ENCODE assay signal across 23 mouse cellular contexts in the genomic region with DNA sequence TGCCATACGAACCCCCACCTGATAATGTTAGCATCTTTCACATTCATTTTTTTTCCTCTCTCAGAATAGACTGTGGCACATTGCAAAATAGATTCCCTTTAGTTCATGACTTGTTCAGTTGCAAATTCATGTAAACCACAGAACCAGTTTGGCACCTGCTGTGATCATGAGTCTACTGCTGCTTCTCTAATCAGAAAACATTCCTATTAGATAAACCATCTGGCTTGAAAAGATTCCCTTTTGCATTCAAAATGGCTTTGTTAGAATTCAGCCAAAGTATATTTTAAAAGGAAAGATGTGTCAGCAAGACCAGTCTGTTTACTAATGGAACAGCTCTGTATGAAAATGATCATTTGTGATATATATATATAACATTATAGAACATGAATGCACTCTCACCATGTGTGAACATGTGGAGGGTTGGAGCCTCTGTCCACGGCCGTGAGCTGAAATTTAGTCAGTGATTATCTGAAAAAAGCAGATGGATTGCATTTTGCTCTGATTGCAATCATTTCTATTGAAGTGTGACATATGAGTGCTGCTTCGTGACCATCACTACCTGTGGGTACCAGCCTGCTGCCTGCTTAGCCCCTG.
DNase-seq lines count a peak whose midpoint lies in the region; ATAC-seq lines count a peak whose summit lies in the region.
"Had no signal": no experiment of that assay in that cellular context is flagged by ENCODE, and none has a peak within 500 bp of the region (broad histone marks: within the 10 kb centered on the region; RNA-seq: fewer than 3 reads in every experiment).

No protein-coding gene starts in this region.

- peak overlapping the region; percentile 40; the same call in 1 of the 2 replicates for H3K27ac ChIP-seq in forebrain, embryonic 13.5 days
- H3K27ac ChIP-seq in forebrain, embryonic 11.5 days (ENCODE audit: low read depth, low read length), result no peak overlapping the region
- no peak overlapping the region for H3K27ac ChIP-seq in neural tube, embryonic 15.5 days (replicated peaks)
- H3K27ac ChIP-seq in intestine, embryonic 15.5 days, result no peak overlapping the region
- H3K27ac ChIP-seq: embryonic facial prominence, embryonic 10.5 days; heart, adult 2 months; neural tube, embryonic 13.5 days had no signal

- DNase-seq in forebrain, embryonic 11.5 days (ENCODE audit: low spot score), result no peak
- DNase-seq in neural tube, embryonic 10.5 days (ENCODE audit: extremely low spot score, low spot score), result no peak
- DNase-seq in layer of hippocampus, adult 8-10 months (ENCODE audit: low spot score in 2 of 2), result peak; percentile 23 to 33
- no peak for DNase-seq in urinary bladder, postnatal 10 days (ENCODE audit: low spot score)
- DNase-seq: adrenal gland, postnatal 25 days; cerebellum, adult 2 months; gastrocnemius, postnatal 14 days; heart, adult 2 months; heart, postnatal 36 days; kidney, postnatal 4 days; lung, adult 18-20 months; lung, postnatal 14 days; right cerebral cortex, postnatal 14 days; spleen, adult 18-20 months; thymus, postnatal 36 days had no signal

- no peak overlapping the region for H3K9ac ChIP-seq in forebrain, embryonic 13.5 days
- no peak overlapping the region for H3K9ac ChIP-seq in forebrain, embryonic 11.5 days (ENCODE audit: low read length)
- no peak overlapping the region for H3K9ac ChIP-seq in neural tube, embryonic 15.5 days (replicated peaks)
- H3K9ac ChIP-seq in intestine, embryonic 15.5 days, result no peak overlapping the region
- H3K9ac ChIP-seq: neural tube, embryonic 13.5 days had no signal

- no peak overlapping the region for H3K4me2 ChIP-seq in forebrain, embryonic 13.5 days
- H3K4me2 ChIP-seq in forebrain, embryonic 11.5 days (ENCODE audit: low read depth, low read length, severe bottlenecking), result no peak overlapping the region
- no peak overlapping the region for H3K4me2 ChIP-seq in neural tube, embryonic 15.5 days
- H3K4me2 ChIP-seq in intestine, embryonic 15.5 days (replicated peaks), result no peak overlapping the region
- H3K4me2 ChIP-seq: liver, embryonic 11.5 days; neural tube, embryonic 13.5 days had no signal

- H3K4me3 ChIP-seq in forebrain, embryonic 13.5 days, result no peak overlapping the region
- H3K4me3 ChIP-seq in forebrain, embryonic 11.5 days (ENCODE audit: low read depth, low read length), result no peak overlapping the region
- H3K4me3 ChIP-seq in neural tube, embryonic 15.5 days (replicated peaks), result no peak overlapping the region
- H3K4me3 ChIP-seq in intestine, embryonic 15.5 days (replicated peaks), result no peak overlapping the region
- H3K4me3 ChIP-seq: embryonic facial prominence, embryonic 10.5 days; heart, adult 2 months; neural tube, embryonic 13.5 days had no signal

- peak; percentile 59 for ATAC-seq in forebrain, embryonic 13.5 days
- no peak for ATAC-seq in forebrain, embryonic 11.5 days (replicated peaks; ENCODE audit: low FRiP score)
- 0 out of 2 replicates have a peak, but pooled peaks have one; percentile 21 for ATAC-seq in neural tube, embryonic 15.5 days (ENCODE audit: low FRiP score)
- no peak for ATAC-seq in erythroid progenitor cell, adult 5-6 weeks (replicated peaks; ENCODE audit: low FRiP score, poor library complexity, severe bottlenecking)
- no peak for ATAC-seq in intestine, embryonic 15.5 days

- H3K27me3 ChIP-seq in forebrain, embryonic 13.5 days, result no peaks in the 10 kb centered on the region
- H3K27me3 ChIP-seq in forebrain, embryonic 11.5 days (ENCODE audit: control insufficient read depth, insufficient read depth, low read length), result no peaks in the 10 kb centered on the region
- no peaks in the 10 kb centered on the region for H3K27me3 ChIP-seq in neural tube, embryonic 15.5 days (replicated peaks)
- no peaks in the 10 kb centered on the region for H3K27me3 ChIP-seq in intestine, embryonic 15.5 days (replicated peaks)
- H3K27me3 ChIP-seq: neural tube, embryonic 13.5 days had no signal

- no peaks in the 10 kb centered on the region for H3K9me3 ChIP-seq in forebrain, embryonic 13.5 days (replicated peaks)
- H3K9me3 ChIP-seq in forebrain, embryonic 11.5 days (ENCODE audit: control insufficient read depth, low read length), result no peaks in the 10 kb centered on the region
- no peaks in the 10 kb centered on the region for H3K9me3 ChIP-seq in neural tube, embryonic 15.5 days (replicated peaks)
- no peaks in the 10 kb centered on the region for H3K9me3 ChIP-seq in intestine, embryonic 15.5 days
- H3K9me3 ChIP-seq: embryonic facial prominence, embryonic 10.5 days; G1E; neural tube, embryonic 13.5 days had no signal

- H3K36me3 ChIP-seq in forebrain, embryonic 13.5 days (ENCODE audit: poor library complexity, severe bottlenecking), result no peaks in the 10 kb centered on the region
- no peaks in the 10 kb centered on the region for H3K36me3 ChIP-seq in forebrain, embryonic 11.5 days (ENCODE audit: control insufficient read depth, insufficient read depth, low read length)
- no peaks in the 10 kb centered on the region for H3K36me3 ChIP-seq in neural tube, embryonic 15.5 days
- H3K36me3 ChIP-seq in intestine, embryonic 15.5 days, result no peaks in the 10 kb centered on the region
- H3K36me3 ChIP-seq: embryonic facial prominence, embryonic 10.5 days; G1E; neural tube, embryonic 13.5 days had no signal

- 69% methylated on average over 4 of the region's 4 CpGs for WGBS in forebrain, embryonic 13.5 days
- 85% methylated on average over 4 of the region's 4 CpGs for WGBS in forebrain, embryonic 11.5 days
- WGBS in neural tube, embryonic 15.5 days, result 61% methylated on average over 4 of the region's 4 CpGs
- 75% methylated on average over 4 of the region's 4 CpGs for WGBS in intestine, embryonic 15.5 days

- H3K4me1 ChIP-seq in forebrain, embryonic 13.5 days, result no peaks in the 10 kb centered on the region
- no peaks in the 10 kb centered on the region for H3K4me1 ChIP-seq in forebrain, embryonic 11.5 days (replicated peaks; ENCODE audit: control insufficient read depth, insufficient read depth, low read length)
- H3K4me1 ChIP-seq in neural tube, embryonic 15.5 days, result no peaks in the 10 kb centered on the region
- no peaks in the 10 kb centered on the region for H3K4me1 ChIP-seq in intestine, embryonic 15.5 days (replicated peaks)
- H3K4me1 ChIP-seq: embryonic facial prominence, embryonic 10.5 days; neural tube, embryonic 13.5 days had no signal

Comparison
In these comparisons a context has a peak if more than half of its experiments do, and no peak if none do; other contexts are left out.
1. ATAC-seq: peak in forebrain, embryonic 13.5 days (single experiment) and neural tube, embryonic 15.5 days (single experiment); none in forebrain, embryonic 11.5 days (single experiment), erythroid progenitor cell, adult 5-6 weeks (single experiment) and intestine, embryonic 15.5 days (single experiment).
2. DNase-seq: peak in layer of hippocampus, adult 8-10 months (2 of 2); none in forebrain, embryonic 11.5 days (single experiment), neural tube, embryonic 10.5 days (single experiment) and urinary bladder, postnatal 10 days (single experiment).